Mouse (Mus musculus) yolk sac, embryonic 10.5 days (tissue): ENCODE data around the gene Rps6ka4.

Experiments
- DNase-seq: peaks from one replicate; pipeline ENCODE4 v3.0.0-alpha.2; 2017; ENCODE audit warnings: low spot score

Rps6ka4 gene

GRCm38 (mm10) chr19:6840475-6841291, at the start of gene Rps6ka4:
Gene Rps6ka4, minus strand, starts transcription at chr19:6840636.
- DNase-seq, result peak; percentile 69

GRCm38 (mm10) chr19:6877965-6878364, 37.5 kb upstream of the Rps6ka4 start:
- DNase-seq, result no peak

DNA sequence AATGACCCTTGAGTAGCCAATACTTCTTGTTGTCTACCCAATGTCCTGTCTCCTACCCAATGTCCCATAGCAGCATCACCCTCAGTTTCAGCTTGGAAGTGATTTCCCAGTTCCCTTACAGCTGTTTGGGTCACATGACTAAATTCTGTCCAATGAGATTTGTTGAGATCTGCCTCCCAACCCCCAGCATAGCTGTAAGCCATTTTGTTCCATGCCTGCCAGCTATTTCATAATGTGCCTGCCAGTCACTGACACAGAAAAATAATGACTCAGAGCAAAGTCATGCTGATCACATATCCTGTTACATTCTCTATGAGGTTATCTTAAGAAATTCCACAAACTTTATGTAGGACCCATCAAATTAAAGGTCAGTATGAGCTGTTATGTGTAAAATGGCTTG, 36.4 kb upstream of the Rps6ka4 start:
- no peak for DNase-seq

DNA sequence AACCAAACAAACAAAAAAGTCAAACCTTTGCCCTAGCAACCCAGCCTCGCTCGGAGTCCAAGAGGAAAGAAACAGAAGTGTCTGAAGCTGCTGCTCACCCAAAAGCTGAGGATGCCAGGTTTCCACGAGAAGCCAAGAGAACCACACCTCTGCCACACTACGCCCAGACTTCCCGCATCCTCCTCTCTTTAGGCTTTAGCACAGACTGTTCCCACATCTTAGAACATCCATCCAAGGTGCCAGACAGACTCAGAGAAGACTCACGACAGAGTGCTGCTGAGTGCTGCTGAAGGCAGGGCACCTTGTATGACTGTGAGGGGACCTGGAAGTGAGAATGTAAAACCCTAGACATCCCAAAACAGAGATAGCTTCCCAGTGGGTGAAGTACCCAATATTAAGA, 35.4 kb upstream of the Rps6ka4 start:
- DNase-seq, result no peak

GRCm38 (mm10) chr19:6874257-6874656, 33.8 kb upstream of the Rps6ka4 start:
- DNase-seq, result no peak

GRCm38 (mm10) chr19:6872701-6873100, 32.3 kb upstream of the Rps6ka4 start:
- no peak for DNase-seq

- DNase-seq, result no peak
Observed at GRCm38 (mm10) chr19:6871574-6872271, 31.3 kb upstream of the Rps6ka4 start.

DNA sequence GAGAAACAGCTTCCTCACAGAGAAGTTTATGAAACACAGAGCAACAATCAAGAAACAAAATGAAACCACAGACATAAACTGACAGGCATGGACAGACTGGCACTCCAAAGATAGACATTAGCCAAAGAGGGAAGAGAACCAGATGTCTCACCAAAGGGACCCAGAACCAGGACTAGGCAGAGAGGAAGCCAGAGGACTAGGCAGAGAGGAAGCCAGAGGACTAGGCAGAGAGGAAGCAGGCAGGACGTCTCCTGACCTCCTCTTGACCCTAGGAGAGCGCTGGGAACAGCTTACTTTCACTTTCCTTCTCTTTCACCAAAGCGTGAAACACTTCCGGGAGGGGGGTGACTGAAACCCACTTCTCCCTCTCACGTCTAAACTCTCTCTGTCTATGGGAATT, 28.9 kb upstream of the Rps6ka4 start:
- DNase-seq, result peak; percentile 46

DNA sequence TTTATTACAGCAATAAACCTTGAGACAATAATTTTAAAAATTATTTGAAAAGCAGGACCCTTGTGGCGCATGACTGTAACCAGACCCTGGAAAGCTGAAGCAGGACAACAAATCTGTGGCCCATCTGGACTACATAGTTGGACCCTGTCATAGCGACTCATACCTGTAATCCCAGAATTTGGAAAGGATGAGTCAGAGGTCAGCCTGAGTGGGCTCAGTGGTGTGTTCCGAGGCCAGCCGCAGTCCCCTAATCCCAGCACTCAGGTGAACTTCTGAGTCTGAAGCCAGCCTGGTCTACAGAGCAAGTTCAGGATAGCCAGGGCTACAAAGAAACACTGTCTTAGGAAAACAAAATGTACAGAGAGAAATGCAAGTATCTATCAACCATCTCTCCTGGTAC, 21.0 kb upstream of the Rps6ka4 start:
- DNase-seq, result no peak

GRCm38 (mm10) chr19:6860706-6861105, 20.3 kb upstream of the Rps6ka4 start:
- DNase-seq, result no peak

DNA sequence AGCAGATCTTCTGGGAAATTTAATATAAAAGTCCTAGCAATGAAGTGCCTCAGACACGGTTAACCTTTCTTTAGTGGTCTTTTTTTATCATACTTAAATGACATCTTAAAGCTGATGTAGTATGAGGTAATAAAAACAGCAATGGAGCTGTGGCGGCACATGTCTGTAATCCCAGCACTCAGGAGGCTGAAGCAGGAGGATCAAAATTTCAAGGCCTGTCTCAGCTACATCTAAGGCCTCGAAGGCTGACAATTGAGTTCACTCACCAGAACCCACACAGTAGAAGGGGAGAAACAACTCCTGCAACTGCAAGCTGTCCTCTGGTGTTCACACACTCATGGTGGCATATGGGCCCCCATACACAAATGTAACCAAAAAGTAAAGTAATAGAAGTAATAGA, 19.5 kb upstream of the Rps6ka4 start:
- DNase-seq, result no peak

DNA sequence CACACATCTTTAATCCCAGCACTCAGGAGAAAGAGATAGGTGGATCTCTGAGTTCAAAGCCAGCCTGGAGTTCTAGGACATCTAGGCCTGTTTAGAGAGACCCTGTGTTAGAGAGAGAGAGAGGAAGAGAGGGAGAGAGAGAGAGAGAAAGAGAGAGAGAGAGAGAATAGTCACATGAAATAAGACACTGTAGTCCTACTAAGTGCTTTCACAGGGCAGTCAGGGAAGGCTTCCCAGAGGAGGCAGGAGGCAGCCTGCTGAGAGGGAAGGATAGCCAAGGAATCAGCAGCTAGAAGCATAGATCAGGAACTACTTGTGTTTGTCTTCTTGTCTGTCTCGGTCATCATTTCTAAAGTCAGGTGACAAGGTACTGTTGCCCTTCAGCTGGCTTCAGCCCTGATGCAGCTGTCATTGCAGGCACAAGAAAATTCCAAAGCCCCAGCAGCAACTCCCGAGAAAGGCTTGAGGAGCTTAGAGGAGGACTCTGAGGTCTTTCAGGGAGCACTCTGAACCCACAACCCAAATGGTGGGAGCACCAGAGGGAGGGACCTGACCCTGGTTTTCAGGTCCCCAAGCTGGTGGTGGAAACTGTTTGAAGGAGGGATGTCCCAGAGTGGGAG, 18.7 kb upstream of the Rps6ka4 start:
- no peak for DNase-seq

DNA sequence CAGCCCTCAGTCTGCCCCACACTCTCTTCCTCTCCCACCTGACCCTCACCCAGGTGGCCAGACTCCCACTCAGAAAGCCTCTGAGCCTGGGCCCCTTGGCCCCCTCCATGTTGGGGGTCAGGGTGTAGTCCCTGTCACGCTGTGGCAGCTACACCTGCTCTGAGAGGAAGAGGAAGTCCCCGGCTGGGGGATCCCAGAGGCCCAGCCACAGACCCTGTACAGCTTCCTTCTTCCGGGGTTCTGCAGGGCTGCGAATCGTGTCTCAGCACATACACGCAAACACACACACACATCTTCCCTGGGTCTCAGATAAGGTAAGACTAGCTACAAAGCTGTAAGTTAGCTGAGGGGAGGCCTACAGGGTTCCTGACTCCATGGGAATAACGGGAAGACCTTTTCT, 17.6 kb upstream of the Rps6ka4 start, which contains the start of gene Ccdc88b:
Ccdc88b (minus strand) TSS at position 181 of the 400 bp plus-strand sequence.
- DNase-seq, result no peak

- no peak for DNase-seq
Observed at GRCm38 (mm10) chr19:6857391-6858005, 17.1 kb upstream of the Rps6ka4 start.

DNA sequence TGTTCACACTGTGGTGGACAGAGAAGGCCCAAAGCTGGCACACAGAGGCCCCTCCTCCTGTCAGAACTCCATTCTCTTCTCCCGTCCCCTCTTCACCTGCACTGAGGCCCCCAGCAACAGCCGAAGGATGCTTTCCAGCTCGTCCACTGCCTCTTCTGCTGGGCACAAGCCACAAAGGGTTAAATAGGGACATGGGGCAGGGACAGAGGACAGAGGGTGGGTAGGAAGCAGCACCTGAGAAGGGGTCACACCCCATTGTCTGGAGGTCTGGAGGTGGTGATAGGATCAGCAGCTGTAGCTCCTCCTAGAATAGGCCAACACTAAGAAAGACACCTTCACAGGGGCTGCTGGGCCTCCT, 16.5 kb upstream of the Rps6ka4 start:
- no peak for DNase-seq

DNA sequence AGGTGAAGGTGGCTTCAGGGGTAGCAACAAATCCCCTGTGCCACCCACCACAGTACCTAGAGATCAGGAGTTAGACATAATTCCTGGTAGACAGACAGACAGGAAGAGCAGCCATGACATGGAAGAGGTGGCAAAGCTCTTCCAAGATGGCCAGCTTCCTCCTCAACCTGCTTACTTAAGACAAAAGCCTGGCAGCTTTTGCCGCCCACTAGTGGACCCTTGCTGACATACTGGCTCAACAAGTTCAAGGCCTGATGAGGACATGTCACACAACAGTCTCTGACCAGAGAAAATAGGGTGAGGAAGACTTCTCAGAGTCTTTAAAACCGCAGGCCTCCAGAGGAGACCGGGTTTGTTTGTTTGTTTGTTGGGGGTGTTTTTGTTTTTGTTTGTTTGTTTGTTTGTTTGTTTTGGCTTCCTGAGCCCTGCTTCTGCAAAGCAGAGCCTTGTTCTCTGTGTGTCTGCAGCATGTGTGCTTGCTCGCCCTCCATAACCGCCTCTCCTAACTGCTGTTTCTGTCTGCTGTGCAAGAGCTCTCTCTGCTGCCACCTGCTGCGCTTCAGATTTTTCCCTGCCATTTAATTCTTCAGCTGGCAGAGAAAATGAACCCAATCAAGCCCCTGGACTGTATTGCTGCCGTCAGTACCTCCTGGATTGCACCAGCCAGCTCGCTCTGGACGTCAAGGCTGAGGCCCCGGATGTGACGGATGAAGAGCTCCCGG, 16.0 kb upstream of the Rps6ka4 start:
- DNase-seq, result no peak

- DNase-seq, result peak; percentile 87
Observed at GRCm38 (mm10) chr19:6855225-6856031, 15.0 kb upstream of the Rps6ka4 start.

DNA sequence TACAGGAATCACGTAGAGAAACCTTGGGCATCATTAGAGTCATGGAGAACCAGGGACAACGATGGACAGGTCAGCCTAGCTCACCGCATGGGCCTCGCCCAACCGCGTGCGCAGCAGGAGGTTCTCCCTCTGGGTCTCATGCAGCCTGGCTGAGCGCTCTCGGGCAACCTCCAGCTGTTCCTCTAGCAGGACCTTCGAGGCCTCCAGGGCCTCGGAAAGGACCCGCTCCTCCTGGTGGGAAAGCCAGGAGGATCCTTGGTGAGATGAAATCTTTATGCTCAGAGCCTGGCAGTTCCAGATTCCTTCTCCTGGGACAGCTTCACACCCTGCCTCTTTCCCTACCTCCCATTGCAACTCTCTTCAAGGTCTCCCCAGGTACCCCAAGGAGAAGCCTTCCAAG, 14.2 kb upstream of the Rps6ka4 start:
- DNase-seq, result no peak

DNA sequence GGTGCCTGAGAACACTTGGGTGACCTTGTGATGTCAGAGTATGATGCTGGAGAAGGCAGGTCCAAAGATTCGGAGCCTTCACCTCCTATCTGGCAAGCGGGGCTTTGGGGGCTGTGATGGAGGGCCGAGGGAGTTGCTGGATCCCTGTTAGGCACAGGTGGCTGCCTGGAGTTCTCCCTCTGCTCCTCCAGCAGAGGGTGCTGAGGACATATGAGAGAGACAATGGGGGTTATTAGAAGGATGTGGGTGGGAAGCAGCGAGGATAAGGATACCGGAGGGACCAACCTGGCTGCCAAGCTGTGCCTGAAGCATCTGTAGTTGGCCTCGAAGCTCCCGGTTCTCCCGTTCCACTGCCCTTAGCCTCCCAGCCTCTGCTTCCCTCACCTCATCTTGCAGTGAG, 13.5 kb upstream of the Rps6ka4 start:
- no peak for DNase-seq

GRCm38 (mm10) chr19:6852393-6853305, 12.2 kb upstream of the Rps6ka4 start:
- DNase-seq, result no peak
